Mouse (Mus musculus): Measurements from ENCODE around the gene Gatad2a.

- TF ChIP-seq CTCF (IDR thresholded peaks at IDR 0.05; ENCODE audit: control insufficient read depth, insufficient read depth, low read length) (no peak), POLR2A (IDR thresholded peaks at IDR 0.05; ENCODE audit: borderline replicate concordance, control insufficient read depth, low read depth, low read length) (no peak)
These were observed 89.9 kb downstream of the Gatad2a start for GRCm38 (mm10) chr8:69906260-69906659.
